Mouse (Mus musculus): ENCODE measurements at regions not wholly inside any gene's neighbourhood (a gene's known extent, or its start where the extent isn't known, plus 50 kb on each side); places are given as distances from the start of the nearest gene placed in this dataset.

GRCm38 (mm10) chr2:117556301-117556700 is 213.5 kb upstream of the Rasgrp1 start:
- no peak for TF ChIP-seq CTCF (IDR thresholded peaks at IDR 0.05; ENCODE audit: extremely low read depth, insufficient read length, insufficient replicate concordance, low read depth, low read length)
- no peak for TF ChIP-seq POLR2A (IDR thresholded peaks at IDR 0.05; ENCODE audit: low read depth, low read length)

All from small intestine, adult 2 months (tissue).